Mouse (Mus musculus) hindbrain, embryonic 16.5 days (tissue): ENCODE data around the gene T2. TPM values are rescaled to one million over a fixed set of nuclear protein-coding genes. Genes with fewer than 3 reads are reported as not detected.
"Not testable (repeated sequence)": the region's sequence is repeated elsewhere in the genome, so short reads cannot be mapped to it uniquely, and the experiment has no call there.

Experiments
- ATAC-seq: fragments of 200-750 bp; cut with Nextera tagmentation; 2 replicates; pipeline ENCODE4 v1.8.0; 2017; ENCODE audit warnings: moderate TSS enrichment, moderate library complexity
- H3K27ac ChIP-seq: fragments of 300-500 bp; sonication (generic); 2 replicates; pipeline ENCODE4 v1.5.1; 2014; ENCODE audit warnings: low read depth, mild to moderate bottlenecking, control low read depth, low read length, moderate library complexity
- H3K27me3 ChIP-seq: fragments of 300-500 bp; sonication (generic); replicated peaks from 2 replicates; pipeline ENCODE4 v1.6.1; 2014; ENCODE audit warnings: low read length; ENCODE audit not compliant: control insufficient read depth, insufficient read depth
- H3K36me3 ChIP-seq: fragments of 300-500 bp; sonication (generic); 2 replicates; pipeline ENCODE4 v1.6.1; 2014; ENCODE audit warnings: mild to moderate bottlenecking, low read length, moderate library complexity, mixed read lengths; ENCODE audit not compliant: control insufficient read depth, insufficient read depth
- H3K4me1 ChIP-seq: fragments of 300-500 bp; sonication (generic); 2 replicates; pipeline ENCODE4 v1.6.1; 2014; ENCODE audit warnings: low read depth, low read length; ENCODE audit not compliant: control insufficient read depth, insufficient read depth
- H3K4me2 ChIP-seq: fragments of 300-500 bp; sonication (generic); 2 replicates; pipeline ENCODE4 v1.6.1; 2014; ENCODE audit warnings: mild to moderate bottlenecking, low read length, control low read depth, moderate library complexity
- H3K4me3 ChIP-seq: fragments of 300-500 bp; sonication (generic); 2 replicates; pipeline ENCODE4 v1.5.1; 2014; ENCODE audit warnings: mild to moderate bottlenecking, low read length, control low read depth, moderate library complexity
- H3K9ac ChIP-seq: fragments of 300-500 bp; sonication (generic); 2 replicates; pipeline ENCODE4 v1.6.1; 2014; ENCODE audit warnings: low read depth, mild to moderate bottlenecking, control low read depth, low read length, moderate library complexity
- H3K9me3 ChIP-seq: fragments of 300-500 bp; sonication (generic); 2 replicates; pipeline ENCODE4 v1.6.1; 2014; ENCODE audit warnings: mild to moderate bottlenecking, low read length, moderate library complexity; ENCODE audit not compliant: control insufficient read depth
- WGBS: fragments of 180-500 bp; shearing (Covaris S2); extraction: QIAGEN DNeasy Blood & Tissue Kit; methylation state at CpG from one replicate; pipeline ENCODE4 v1.1.7; 2014; 5-methylcytosine and 5-hydroxymethylcytosine counted together
- polyA plus RNA-seq: library from polyadenylated mRNA; unstranded; fragments of >200 nt; fragmentation: Nextera tagmentation; extraction: Ambion mirVana; gene quantifications from 2 replicates; pipeline ENCODE4 v1.2.1, GENCODE M21; 2015

T2 gene
- polyA plus RNA-seq, 1 experiment from 2014 or later: 0.99 TPM

DNA sequence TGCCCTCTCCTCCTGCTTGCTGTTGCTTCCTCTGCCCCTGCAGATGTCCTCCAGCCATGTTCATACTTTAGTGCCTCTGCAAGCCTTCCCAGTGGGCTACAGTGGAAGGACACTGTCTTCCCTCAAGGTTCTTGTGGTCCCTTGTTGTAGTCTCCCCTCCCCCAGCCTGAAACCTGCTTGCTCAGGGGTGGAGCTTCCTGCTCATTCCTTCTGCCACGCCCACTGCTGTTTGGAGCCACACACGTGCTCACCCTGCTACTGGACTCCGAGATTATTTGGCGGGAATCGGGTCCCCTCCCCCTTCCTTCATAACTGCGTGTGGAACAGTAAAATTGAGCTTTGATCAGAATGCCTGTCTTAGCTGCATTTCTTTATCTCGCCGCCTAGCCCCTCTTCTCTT, 48.1 kb downstream of the T2 start:
- not testable (repeated sequence) for ATAC-seq, H3K27me3 ChIP-seq, H3K4me1 ChIP-seq, H3K9me3 ChIP-seq, H3K27ac ChIP-seq, H3K4me2 ChIP-seq, H3K36me3 ChIP-seq, H3K4me3 ChIP-seq, H3K9ac ChIP-seq
- 40% methylated on average over 6 of the region's 8 CpGs for WGBS

DNA sequence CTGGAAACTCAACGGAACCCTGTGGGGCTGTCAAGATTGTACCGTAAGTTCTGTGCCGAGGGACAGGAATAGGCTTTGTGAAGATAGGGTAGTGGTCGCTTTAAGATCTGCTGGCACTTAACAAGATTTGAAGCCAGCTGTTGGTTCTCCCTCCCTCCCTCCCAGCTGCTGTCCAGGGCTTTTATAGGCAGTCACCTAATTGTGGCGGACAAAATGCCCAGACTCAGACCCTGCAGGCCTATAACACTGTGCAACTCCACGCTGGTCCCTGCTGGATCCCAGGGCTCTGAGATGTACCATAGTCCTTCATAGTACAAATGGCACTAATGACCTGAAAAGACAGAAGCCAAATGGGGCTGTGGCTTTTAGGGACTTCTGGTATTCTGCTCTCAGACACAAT, 50.5 kb downstream of the T2 start:
- Histone ChIP-seq H3K4me1 (no peaks in the 10 kb centered on the region), H3K9ac (no peak overlapping the region), H3K27me3 (no peaks in the 10 kb centered on the region), H3K4me2 (no peak overlapping the region), H3K36me3 (no peaks in the 10 kb centered on the region), H3K27ac (no peak overlapping the region), H3K9me3 (no peaks in the 10 kb centered on the region), H3K4me3 (no peak overlapping the region)
- ATAC-seq: no peak
- 21% methylated on average over 6 of the region's 6 CpGs for whole genome bisulfite sequencing

DNA sequence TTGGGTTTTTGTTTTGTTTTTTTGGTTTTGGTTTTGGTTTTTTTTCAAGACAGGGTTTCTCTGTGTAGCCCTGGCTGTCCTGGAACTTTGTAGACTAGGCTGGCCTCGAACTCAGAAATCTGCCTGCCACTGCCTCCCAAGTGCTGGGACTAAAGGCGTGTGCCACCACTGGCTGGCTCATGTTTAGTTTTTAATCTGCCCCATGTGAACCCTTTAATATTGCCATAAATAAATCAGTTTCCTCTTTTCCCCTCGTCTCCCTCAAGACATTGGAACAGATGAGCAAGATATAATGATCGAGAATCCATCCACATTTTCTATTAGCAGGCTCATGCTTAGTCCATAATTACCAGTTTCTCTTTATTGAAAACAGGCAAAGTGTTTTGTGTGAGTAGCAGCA, 52.2 kb downstream of the T2 start:
- H3K36me3 ChIP-seq, H3K4me3 ChIP-seq: not testable (repeated sequence)
- 68% methylated on average over 4 of the region's 4 CpGs for WGBS

DNA sequence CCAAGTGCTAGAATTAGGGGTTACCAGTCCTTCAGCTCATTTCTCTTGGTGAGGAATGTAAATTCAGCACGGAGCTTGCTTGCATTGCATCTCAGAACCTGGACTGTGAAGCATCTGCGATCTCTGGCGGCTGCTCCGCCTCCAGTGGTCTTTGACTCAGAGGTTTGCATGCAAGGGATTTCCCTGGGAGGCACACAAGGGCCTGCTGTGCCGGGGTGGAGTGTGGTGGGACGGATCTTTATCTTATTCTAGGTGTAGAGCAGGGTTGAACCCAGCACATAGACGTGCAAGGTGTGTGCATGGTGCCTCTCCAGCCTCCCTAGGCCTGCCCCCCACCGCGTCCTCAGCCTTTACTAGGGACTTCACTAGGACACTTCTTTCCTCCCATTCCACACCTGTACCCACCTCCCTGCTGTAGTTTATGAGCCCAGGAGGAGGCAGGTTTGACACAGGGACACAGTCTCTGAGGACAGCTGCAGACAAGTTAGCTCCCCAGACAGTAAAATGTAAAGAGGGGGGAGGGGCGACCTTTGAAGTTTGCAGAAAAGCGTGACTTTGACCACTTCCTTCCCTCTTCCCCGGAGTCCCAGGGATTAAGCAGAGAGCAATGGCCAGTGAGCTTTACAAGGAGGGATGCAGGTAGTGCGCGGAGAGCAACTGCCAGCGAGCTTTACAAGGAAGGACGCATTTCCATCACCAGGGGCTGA, 53.0 kb downstream of the T2 start:
- no peak overlapping the region for H3K4me3 ChIP-seq
- H3K9ac ChIP-seq: peak overlapping the region; percentile 8; the same call in 1 of the 2 replicates
- no peak overlapping the region for H3K27ac ChIP-seq
- 7% methylated on average over 16 of the region's 16 CpGs for WGBS
- H3K4me2 ChIP-seq: no peak overlapping the region
- H3K27me3 ChIP-seq: no peaks in the 10 kb centered on the region
- no peak for ATAC-seq
- no peaks in the 10 kb centered on the region for H3K9me3 ChIP-seq
- no peaks in the 10 kb centered on the region for H3K4me1 ChIP-seq
- H3K36me3 ChIP-seq: no peaks in the 10 kb centered on the region

More for the DNA sequence above, 52.2 kb downstream of the T2 start:
- H3K27me3 ChIP-seq, H3K9ac ChIP-seq, ATAC-seq, H3K9me3 ChIP-seq, H3K4me1 ChIP-seq, H3K4me2 ChIP-seq, H3K27ac ChIP-seq: not testable (repeated sequence)

DNA sequence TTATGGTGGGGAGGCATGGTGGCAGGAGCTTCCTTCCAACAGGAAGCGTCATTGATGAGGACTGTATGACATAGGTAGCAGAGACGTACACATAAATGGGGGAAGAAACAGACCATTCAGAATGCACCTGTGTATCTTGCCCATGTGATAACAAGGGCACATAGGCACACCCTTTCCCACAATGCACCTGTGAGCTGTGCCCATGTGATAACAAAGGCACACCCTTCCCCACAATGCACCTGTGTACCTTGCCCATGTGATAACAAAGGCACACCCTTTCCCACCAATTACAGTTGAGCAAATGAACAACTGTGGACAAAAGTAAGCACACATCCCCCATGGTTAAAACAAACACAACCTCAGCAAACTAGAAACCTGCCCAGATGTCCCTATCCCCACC, 54.5 kb downstream of the T2 start:
- no peaks in the 10 kb centered on the region for H3K27me3 ChIP-seq
- H3K9me3 ChIP-seq: no peaks in the 10 kb centered on the region
- no peak overlapping the region for H3K4me3 ChIP-seq
- WGBS: 81% methylated on average over 2 of the region's 2 CpGs
- no peak overlapping the region for H3K4me2 ChIP-seq
- no peaks in the 10 kb centered on the region for H3K36me3 ChIP-seq
- no peak for ATAC-seq
- no peak overlapping the region for H3K9ac ChIP-seq
- H3K4me1 ChIP-seq: no peaks in the 10 kb centered on the region
- no peak overlapping the region for H3K27ac ChIP-seq

DNA sequence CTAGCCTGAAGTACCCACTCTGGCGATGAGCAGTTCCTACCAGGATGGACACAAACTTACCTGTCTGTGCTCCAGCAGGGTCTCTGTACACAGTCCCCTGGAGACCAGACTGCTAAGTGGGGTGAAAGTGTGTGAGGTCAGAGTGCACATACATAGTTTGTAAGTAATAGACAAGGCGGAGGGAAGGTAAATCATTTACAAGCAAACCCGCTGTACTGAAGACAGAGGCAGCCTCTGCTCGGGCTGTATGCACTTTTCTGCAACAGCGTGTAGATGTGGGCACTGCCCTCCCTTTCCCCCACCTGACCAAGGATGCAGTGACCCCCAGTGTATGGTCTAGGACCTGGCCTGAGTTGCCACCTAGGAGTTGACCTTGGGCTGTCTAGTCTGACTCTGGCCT, 57.9 kb downstream of the T2 start:
- ATAC-seq: 0 out of 2 replicates have a peak, but pooled peaks have one; percentile 45
- Histone ChIP-seq H3K9ac (no peak overlapping the region), H3K4me1 (no peaks in the 10 kb centered on the region), H3K27ac (no peak overlapping the region), H3K36me3 (no peaks in the 10 kb centered on the region), H3K4me2 (no peak overlapping the region), H3K4me3 (no peak overlapping the region), H3K27me3 (no peaks in the 10 kb centered on the region), H3K9me3 (no peaks in the 10 kb centered on the region)
- 57% methylated on average over 5 of the region's 5 CpGs for WGBS

DNA sequence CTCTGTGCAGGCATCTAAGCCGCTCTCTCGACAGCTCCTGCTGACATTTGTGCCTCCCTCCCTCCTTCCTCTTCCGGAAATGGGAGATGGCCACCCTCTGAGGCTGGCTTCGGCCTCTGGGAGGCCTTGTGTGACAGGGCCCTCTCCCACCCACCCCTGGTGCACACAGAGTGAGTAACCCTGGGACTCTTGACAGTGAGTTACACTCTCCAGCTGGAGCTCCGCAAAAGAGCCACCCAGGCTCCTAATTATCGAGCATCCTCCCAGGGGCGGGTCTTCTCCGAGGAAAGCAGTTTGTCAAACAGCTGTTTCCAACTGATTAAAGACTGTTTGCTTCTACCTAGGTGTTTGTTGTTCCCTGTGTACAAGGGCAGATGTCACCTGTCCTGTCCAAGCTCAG, 59.7 kb downstream of the T2 start:
- no peaks in the 10 kb centered on the region for H3K27me3 ChIP-seq
- no peaks in the 10 kb centered on the region for H3K4me1 ChIP-seq
- H3K27ac ChIP-seq: no peak overlapping the region
- no peaks in the 10 kb centered on the region for H3K9me3 ChIP-seq
- WGBS: 10% methylated on average over 8 of the region's 8 CpGs
- H3K4me2 ChIP-seq: no peak overlapping the region
- no peak overlapping the region; the same call in 1 of the 2 replicates for H3K9ac ChIP-seq
- ATAC-seq: no peak
- H3K36me3 ChIP-seq: no peaks in the 10 kb centered on the region
- H3K4me3 ChIP-seq: no peak overlapping the region

DNA sequence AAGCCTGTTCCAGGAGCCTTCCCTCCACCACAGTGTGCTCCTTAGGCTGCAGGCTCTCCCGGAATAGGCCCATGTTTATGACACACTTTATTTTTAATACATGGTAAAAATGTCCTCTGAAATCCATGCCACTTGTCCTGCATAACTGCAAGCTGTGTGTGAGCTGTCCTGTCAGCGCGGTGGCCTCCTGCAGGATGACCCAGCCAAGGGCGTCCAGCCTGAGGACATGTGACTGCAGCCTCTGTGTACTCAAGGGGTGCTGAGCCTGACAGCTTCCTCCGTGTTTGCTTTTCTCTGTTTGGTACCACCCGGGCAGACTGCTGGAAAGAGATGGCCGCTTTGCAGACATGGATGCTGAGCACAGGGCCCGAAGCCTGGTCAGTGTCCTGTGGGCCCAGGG, 61.1 kb downstream of the T2 start:
- Histone ChIP-seq H3K4me2 (no peak overlapping the region), H3K9ac (no peak overlapping the region), H3K4me1 (no peaks in the 10 kb centered on the region), H3K27ac (no peak overlapping the region), H3K4me3 (no peak overlapping the region), H3K27me3 (no peaks in the 10 kb centered on the region), H3K9me3 (no peaks in the 10 kb centered on the region), H3K36me3 (no peaks in the 10 kb centered on the region)
- no peak for ATAC-seq
- WGBS: 73% methylated on average over 8 of the region's 8 CpGs

DNA sequence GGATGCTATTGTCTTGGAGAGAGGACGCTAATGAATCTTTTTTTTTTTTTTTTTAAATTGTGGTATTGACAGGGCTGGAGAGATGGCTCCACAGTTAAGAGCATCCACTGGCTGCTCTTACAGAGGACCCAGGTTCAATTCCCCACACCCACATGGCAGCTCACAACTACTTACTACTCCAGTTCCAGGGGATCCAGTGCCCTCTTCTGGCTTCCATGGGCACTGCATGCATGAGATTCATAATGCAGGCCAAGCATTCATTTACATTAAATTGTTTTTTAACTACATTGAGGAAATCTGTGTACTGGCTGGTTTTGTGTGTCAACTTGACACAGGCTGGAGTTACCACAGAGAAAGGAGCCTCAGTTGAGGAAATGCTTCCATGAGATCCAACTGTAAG, 64.9 kb downstream of the T2 start:
- no peak overlapping the region for H3K4me2 ChIP-seq
- no peaks in the 10 kb centered on the region for H3K36me3 ChIP-seq
- no peaks in the 10 kb centered on the region for H3K27me3 ChIP-seq
- no peaks in the 10 kb centered on the region for H3K4me1 ChIP-seq
- 67% methylated on average over 1 of the region's 1 CpGs for WGBS
- H3K9me3 ChIP-seq: no peaks in the 10 kb centered on the region
- no peak overlapping the region for H3K4me3 ChIP-seq
- H3K9ac ChIP-seq: no peak overlapping the region
- H3K27ac ChIP-seq: no peak overlapping the region
- ATAC-seq: no peak

DNA sequence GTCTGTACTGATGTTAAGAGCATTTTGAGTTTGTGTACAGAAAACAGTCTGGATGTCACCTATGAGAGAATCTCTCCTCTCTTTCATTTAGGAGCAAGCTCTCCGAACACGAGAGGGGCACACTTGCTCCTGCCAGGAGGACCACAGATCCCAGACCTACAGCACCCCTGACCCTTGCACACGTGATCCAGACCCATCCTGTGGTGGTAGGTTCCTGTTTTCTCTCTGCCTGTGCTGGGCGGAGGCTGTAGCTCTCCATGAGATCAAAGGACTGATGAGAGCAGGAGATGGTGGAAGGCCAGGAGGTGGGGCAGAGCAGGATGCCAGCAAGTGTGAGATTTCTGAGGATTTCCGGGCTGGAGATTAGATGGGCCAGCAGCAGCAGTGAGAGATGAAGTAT, 65.7 kb downstream of the T2 start:
- H3K27ac ChIP-seq: no peak overlapping the region
- no peaks in the 10 kb centered on the region for H3K4me1 ChIP-seq
- H3K27me3 ChIP-seq: no peaks in the 10 kb centered on the region
- H3K9ac ChIP-seq: no peak overlapping the region
- H3K4me3 ChIP-seq: no peak overlapping the region
- H3K9me3 ChIP-seq: no peaks in the 10 kb centered on the region
- 53% methylated on average over 5 of the region's 5 CpGs for WGBS
- H3K36me3 ChIP-seq: no peaks in the 10 kb centered on the region
- ATAC-seq: no peak
- H3K4me2 ChIP-seq: no peak overlapping the region
